Mouse (Mus musculus) MN1 (cell line): ENCODE measurements around the gene Tnfaip8l1.

ENCODE experiments used
- DNase-seq: peaks from one replicate; pipeline ENCODE4 v3.0.0-alpha.2; 2016; ENCODE audit warnings: low spot score

Tnfaip8l1 gene

DNA sequence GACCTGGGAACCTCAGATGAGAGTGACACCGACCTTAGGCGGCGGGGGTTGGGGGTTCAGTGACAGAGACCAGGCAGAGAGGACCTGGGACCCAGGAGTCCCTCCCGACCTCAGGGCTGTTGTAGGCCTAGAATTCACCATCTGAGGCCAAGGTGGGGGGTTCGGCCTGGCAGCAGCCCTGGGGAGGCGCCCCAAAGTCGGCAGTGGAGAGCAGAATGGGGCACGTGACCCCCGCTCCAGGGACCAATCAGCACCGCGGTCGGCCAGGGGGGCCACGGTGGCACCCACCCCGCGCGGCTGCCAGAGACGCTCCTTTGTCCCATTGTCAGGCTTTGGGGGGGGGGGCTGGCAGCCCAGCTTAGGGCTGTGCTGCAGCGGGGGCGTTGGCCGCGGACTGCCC, 22.9 kb upstream of the Tnfaip8l1 start:
- DNase-seq, result no peak

DNA sequence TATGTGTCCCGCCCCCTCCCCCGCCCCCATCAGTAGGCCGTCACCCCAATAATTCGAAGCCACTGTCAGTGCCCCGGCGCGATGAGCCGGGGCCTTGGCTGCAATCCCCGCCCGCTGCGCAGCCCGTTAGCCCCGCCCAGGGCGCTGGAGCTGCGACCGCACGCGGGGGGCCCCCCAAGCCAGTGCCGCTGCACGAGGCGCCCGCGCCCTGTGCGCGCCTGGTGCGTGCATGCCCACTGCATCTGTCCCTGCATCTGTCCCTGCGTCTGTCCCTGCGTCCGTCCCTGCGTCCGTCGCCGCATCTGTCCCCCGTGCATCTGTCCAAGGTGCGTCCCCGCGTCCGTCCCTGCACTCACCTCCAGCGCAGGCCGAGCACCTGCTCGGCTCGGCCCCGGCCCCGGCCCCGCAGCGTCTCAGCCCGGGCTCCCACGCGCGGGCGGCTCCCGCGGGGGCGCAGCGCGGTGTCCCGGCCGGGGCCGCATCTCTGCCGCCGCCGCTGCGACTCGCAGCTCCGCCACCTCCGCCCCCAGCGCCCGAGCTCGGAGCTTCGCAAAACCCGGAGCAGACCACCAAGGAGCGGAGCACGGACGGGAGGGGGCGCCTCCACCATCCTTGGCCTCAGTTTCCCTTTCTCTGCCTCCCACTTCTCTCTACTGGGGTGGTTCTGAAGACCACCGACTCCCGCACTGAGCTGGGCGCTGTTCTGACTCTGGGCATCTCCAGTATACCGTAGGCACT, 22.2 kb upstream of the Tnfaip8l1 start, which contains the start of gene Sema6b:
Gene Sema6b, minus strand, starts transcription at position 486 of the 738 bp plus-strand sequence.
- peak; percentile 62 for DNase-seq

- no peak for DNase-seq
These were observed 20.3 kb upstream of the Tnfaip8l1 start for GRCm38 (mm10) chr17:56141702-56142605.

- DNase-seq, result no peak
These were observed 17.7 kb upstream of the Tnfaip8l1 start for GRCm38 (mm10) chr17:56144546-56144945.

GRCm38 (mm10) chr17:56146131-56146530, 16.1 kb upstream of the Tnfaip8l1 start:
- DNase-seq, result no peak

- DNase-seq, result no peak
These were observed 14.9 kb upstream of the Tnfaip8l1 start for GRCm38 (mm10) chr17:56147420-56147819.

DNA sequence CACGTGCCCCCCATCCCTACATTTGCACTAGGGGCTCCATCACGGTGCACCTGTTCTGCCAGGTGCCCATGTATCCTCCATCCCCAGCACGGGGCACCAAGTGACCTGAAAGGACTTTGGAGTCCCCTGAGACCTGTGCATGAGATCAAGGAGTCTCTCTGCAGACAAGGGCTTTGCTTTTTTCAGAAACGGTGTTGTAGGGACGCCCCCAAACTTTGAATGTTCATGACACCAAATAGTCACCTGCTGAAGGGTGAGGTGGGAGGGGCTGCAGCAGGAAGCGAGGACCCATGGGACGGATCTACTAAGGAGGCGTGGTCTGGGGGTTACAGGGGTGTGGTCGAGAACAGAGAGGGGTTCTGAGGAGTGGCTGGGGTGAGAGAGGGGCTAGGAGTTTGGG, 14.0 kb upstream of the Tnfaip8l1 start:
- DNase-seq, result no peak

GRCm38 (mm10) chr17:56148790-56149618, 13.3 kb upstream of the Tnfaip8l1 start:
- no peak for DNase-seq

DNA sequence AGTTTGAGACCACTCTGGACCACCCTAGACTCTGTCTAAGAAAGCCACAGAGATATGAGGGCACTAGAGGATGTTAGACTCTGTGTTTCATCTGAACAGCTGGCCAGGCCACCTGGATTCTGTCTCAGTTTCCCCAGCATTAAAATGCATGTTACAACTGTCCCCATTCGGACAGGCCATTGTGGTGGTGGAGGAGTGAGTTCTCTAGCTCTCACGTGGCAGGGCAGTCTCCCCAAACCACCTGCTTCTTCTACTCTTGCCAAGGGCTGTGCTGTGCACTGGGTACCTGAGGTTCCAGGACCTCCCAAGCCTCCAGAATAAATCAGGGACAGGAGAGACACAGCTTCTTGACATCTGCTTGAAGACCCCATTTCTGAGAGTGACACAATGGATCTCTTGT, 12.4 kb upstream of the Tnfaip8l1 start:
- DNase-seq, result no peak

DNA sequence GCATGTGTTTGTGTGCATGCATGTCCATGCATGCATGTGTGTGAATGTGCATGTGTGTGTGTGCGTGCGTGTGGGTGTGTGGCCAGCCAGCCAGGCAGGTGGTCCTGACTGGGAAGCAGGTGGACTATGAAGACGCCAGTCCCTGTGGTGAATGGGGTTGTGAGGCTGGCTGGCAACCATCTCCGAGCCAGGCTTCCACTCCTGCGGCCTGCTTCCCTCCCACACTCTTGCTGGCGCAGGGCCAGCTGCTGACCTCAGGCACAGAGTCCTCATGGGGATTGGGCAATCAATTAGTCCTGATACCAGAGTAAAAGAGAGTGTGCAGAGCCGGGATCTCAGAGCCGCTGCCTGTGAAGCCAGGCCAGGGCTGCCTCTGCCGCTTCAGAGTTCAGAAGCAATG, 8.6 kb upstream of the Tnfaip8l1 start:
- DNase-seq, result peak; percentile 99

DNA sequence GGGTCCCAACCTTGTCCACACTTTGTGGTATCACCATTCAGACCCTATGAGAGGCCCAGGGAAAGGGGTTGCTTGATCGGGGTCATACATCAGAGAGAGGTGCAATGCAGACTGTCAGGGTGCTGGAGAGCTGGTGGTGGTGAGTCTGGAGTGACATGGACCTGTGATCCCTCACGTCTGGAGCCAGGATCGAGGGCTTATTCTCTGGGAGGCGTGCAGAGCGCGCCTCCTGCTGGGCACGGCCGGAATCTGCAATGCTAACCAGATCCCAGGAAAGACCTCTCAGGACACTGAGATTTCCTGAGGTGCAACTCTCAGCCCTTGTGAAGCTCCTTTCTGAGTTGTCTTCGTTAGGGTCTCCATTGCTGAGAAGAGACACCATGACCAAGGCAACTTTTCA, 2.5 kb upstream of the Tnfaip8l1 start:
- DNase-seq, result peak; percentile 90

- DNase-seq, result no peak
These were observed 1.3 kb downstream of the Tnfaip8l1 start for GRCm38 (mm10) chr17:56163523-56164102.

- no peak for DNase-seq
These were observed 2.2 kb downstream of the Tnfaip8l1 start for GRCm38 (mm10) chr17:56164510-56164909.

- DNase-seq, result no peak
These were observed 3.4 kb downstream of the Tnfaip8l1 start for GRCm38 (mm10) chr17:56165671-56166070.

GRCm38 (mm10) chr17:56169830-56170229, 7.6 kb downstream of the Tnfaip8l1 start:
- no peak for DNase-seq

- no peak for DNase-seq
These were observed 8.4 kb downstream of the Tnfaip8l1 start for GRCm38 (mm10) chr17:56170636-56171035.

- no peak for DNase-seq
These were observed 9.2 kb downstream of the Tnfaip8l1 start for GRCm38 (mm10) chr17:56171456-56171855.

DNA sequence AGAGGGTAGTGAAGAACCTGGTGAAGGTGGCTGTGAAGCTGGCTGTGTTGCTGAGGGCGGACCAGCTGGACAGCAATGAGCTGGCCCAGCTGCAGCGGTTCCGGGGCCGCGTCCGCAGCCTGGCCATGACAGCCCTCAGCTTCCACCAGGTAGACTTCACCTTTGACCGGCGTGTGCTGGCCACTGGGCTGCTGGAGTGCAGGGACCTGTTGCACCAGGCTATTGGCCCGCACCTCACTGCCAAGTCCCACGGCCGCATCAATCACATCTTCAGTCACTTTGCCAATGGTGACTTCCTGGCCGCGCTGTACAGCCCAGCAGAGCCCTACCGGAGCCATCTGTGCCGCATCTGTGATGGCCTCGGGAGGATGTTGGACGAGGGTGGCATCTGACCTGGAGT, 9.6 kb downstream of the Tnfaip8l1 start:
- DNase-seq, result no peak

DNA sequence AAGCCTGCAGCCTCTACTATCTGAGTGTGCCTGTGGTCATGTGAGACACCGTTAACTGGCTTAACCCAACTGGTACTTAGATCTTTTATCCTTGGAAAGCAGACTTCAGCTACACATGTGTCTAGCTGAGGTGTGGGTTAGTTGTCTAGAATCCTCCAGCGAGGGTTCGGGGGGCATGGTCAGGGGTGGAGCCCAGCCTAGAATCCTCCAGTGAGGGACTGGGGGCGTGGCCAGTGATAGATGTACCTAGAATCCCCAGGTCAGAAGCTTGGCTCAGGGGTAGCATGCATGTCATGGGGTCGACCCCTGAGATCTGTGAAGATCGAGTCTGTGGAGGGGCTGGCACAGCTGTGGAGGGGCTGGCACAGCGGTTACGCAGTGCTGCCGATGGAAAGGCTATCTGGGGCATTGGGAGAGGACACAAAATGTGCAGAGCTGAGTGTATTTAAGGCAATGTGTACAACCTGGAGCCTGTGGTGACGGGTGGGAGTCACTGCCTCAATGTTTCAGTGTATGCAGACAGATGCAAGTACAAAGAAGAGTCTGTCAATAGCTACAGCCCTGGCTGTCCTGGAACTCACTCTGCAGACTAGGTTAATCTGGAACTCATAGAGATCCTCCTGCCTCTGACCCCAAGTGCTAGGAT, 11.2 kb downstream of the Tnfaip8l1 start:
- DNase-seq, result no peak

GRCm38 (mm10) chr17:56175416-56175815, 13.1 kb downstream of the Tnfaip8l1 start:
- no peak for DNase-seq

- peak; percentile 60 for DNase-seq
These were observed 20.8 kb downstream of the Tnfaip8l1 start for GRCm38 (mm10) chr17:56182975-56183657.
